In the genomic region with DNA sequence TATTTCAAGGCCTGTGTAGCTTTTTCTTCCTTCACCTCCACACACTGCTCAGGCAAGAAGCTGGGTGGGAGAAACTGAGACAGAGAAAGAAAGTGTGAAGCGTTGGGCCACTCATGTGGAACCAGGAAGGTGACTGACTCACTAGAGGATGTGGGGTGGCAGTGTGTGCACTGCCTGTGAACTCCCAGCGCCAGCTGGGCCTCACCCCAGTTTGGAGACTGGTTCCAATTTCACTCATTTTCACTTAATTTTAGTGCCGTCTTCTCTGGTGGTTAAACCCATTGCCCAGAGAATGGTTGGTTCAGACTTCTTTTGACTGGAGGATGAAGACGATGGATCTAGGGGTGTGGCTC, we compare ENCODE assay signal across 15 mouse cellular contexts.
A peak's percentile ranks its signal among the peaks of the same experiment; 100 is the strongest.
DNase-seq lines count a peak whose midpoint lies in the region; ATAC-seq lines count a peak whose summit lies in the region.
"Had no signal": no experiment of that assay in that cellular context is flagged by ENCODE, and none has a peak within 500 bp of the region (broad histone marks: within the 10 kb centered on the region; RNA-seq: fewer than 3 reads in every experiment).

No protein-coding gene starts in this region.

- 84% methylated on average over 4 of the region's 4 CpGs for WGBS in kidney, embryonic 14.5 days

- no peak overlapping the region for H3K4me2 ChIP-seq in kidney, embryonic 14.5 days (replicated peaks; ENCODE audit: low read depth, low read length)
- H3K4me2 ChIP-seq: limb, embryonic 13.5 days; midbrain, embryonic 15.5 days had no signal

- H3K9me3 ChIP-seq in kidney, embryonic 14.5 days (ENCODE audit: control insufficient read depth, low read length) = no peaks in the 10 kb centered on the region
- H3K9me3 ChIP-seq: limb, embryonic 13.5 days; midbrain, embryonic 15.5 days had no signal

- no peaks in the 10 kb centered on the region for H3K36me3 ChIP-seq in kidney, embryonic 14.5 days (ENCODE audit: control insufficient read depth, insufficient read depth, low read length)
- H3K36me3 ChIP-seq in splenic B cell, adult 2 months (ENCODE audit: control insufficient read depth, insufficient read depth, low read length, poor library complexity, severe bottlenecking) = no peaks in the 10 kb centered on the region
- H3K36me3 ChIP-seq: limb, embryonic 13.5 days; midbrain, embryonic 15.5 days had no signal

- no peak overlapping the region for H3K27ac ChIP-seq in kidney, embryonic 14.5 days (ENCODE audit: low read depth, low read length)
- H3K27ac ChIP-seq: left cerebral cortex, adult 2 months; limb, embryonic 13.5 days; macrophage; midbrain, embryonic 15.5 days had no signal

- no peaks in the 10 kb centered on the region for H3K27me3 ChIP-seq in kidney, embryonic 14.5 days (ENCODE audit: control insufficient read depth, insufficient read depth, low read length)
- no peaks in the 10 kb centered on the region for H3K27me3 ChIP-seq in splenic B cell, adult 2 months (ENCODE audit: control insufficient read depth, insufficient read depth, low read length, poor library complexity, severe bottlenecking)
- H3K27me3 ChIP-seq: midbrain, embryonic 15.5 days had no signal

- H3K9ac ChIP-seq in kidney, embryonic 14.5 days (ENCODE audit: low read depth, low read length) = no peak overlapping the region
- H3K9ac ChIP-seq: limb, embryonic 13.5 days; midbrain, embryonic 15.5 days had no signal

- no peak for DNase-seq in kidney, adult 18-20 months
- peak; percentile 47 to 49 for DNase-seq in spleen, postnatal 36 days (ENCODE audit: low spot score in 2 of 2)
- DNase-seq in spleen, postnatal 14 days (ENCODE audit: low spot score in 2 of 2) = no peak
- DNase-seq in splenic B cell, adult 2 months (ENCODE audit: low read depth, low spot score) = peak; percentile 43
- no peak for DNase-seq in ovary, postnatal 10 days (ENCODE audit: low spot score)
- no peak for DNase-seq in MN1 (ENCODE audit: low spot score)
- DNase-seq: embryo, embryonic 11 days had no signal

- peak; percentile 44; the same call in 1 of the 2 replicates for ATAC-seq in kidney, embryonic 14.5 days (ENCODE audit: low FRiP score, low TSS enrichment)
- peak; percentile 84 for ATAC-seq in activated CD4-positive, CD25-positive, alpha-beta regulatory T cell, adult 4 months
- ATAC-seq: intestine, embryonic 16.5 days; midbrain, embryonic 15.5 days had no signal

- no peaks in the 10 kb centered on the region for H3K4me1 ChIP-seq in kidney, embryonic 14.5 days (ENCODE audit: control insufficient read depth, insufficient read depth, low read length)
- H3K4me1 ChIP-seq: midbrain, embryonic 15.5 days had no signal

- no peak overlapping the region for H3K4me3 ChIP-seq in kidney, embryonic 14.5 days (ENCODE audit: low read length)
- H3K4me3 ChIP-seq: erythroblast, embryonic 14.5 days; left cerebral cortex, adult 2 months; limb, embryonic 13.5 days; midbrain, embryonic 15.5 days had no signal

Comparison
In these comparisons a context has a peak if more than half of its experiments do, and no peak if none do; other contexts are left out.
1. DNase-seq: peak in spleen, postnatal 36 days (2 of 2) and splenic B cell, adult 2 months (single experiment); none in kidney, adult 18-20 months (single experiment), spleen, postnatal 14 days (0 of 2), ovary, postnatal 10 days (single experiment) and MN1 (single experiment).